Mouse (Mus musculus) central nervous system, embryonic 14 days (tissue): Measurements from ENCODE around the gene Capza1. TPM values are rescaled to one million over a fixed set of nuclear protein-coding genes. Genes with fewer than 3 reads are reported as not detected.

Experiments
- polyA plus RNA-seq: library from polyadenylated mRNA; depleted of rRNA; stranded (reverse); fragments of >200 nt; gene quantifications from 2 replicates; pipeline ENCODE4 v1.2.3, GENCODE M21; 2012; rRNA removed

Gene Capza1
- polyA plus RNA-seq: 70.6 and 70.8 TPM in 2 replicates

GRCm38 (mm10) chr3:104863786-104864650, at the start of gene Capza1, which contains the start of gene St7l:
Capza1 (minus strand) TSS chr3:104864505.
St7l (plus strand) TSS chr3:104864005.

GRCm38 (mm10) chr3:104817991-104818748, 46.1 kb downstream of the Capza1 start, which contains the start of gene Mov10:
Mov10 (minus strand) TSS chr3:104818563.

GRCm38 (mm10) chr3:104788075-104788474, 76.2 kb downstream of the Capza1 start, which contains the start of gene Rhoc:
Rhoc (plus strand) TSS chr3:104788375.

DNA sequence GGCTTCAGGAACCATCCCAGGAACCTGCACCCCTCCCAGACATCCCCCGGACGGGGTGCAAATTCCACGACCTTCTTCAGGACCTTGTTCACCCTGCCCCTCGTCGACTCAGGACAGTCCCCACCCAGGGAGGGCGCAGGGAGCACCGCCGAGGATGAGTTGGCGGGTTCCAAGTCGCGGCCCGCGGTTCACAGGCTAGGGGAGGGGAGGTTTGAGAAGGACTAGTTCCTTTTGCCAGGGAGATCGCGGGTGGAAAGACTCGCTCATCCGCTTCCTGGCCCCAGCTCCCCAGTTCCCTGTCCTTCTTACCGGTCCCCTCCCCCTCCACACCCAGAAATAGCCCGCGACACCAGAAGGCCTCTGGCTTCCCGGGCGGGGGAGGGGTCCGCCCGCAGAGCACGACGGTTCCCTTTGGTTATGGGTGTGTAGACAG, 82.8 kb downstream of the Capza1 start, which contains the start of gene Fam19a3:
TSS of gene Fam19a3 (minus strand) at position 370 of the 433 bp plus-strand sequence.

DNA sequence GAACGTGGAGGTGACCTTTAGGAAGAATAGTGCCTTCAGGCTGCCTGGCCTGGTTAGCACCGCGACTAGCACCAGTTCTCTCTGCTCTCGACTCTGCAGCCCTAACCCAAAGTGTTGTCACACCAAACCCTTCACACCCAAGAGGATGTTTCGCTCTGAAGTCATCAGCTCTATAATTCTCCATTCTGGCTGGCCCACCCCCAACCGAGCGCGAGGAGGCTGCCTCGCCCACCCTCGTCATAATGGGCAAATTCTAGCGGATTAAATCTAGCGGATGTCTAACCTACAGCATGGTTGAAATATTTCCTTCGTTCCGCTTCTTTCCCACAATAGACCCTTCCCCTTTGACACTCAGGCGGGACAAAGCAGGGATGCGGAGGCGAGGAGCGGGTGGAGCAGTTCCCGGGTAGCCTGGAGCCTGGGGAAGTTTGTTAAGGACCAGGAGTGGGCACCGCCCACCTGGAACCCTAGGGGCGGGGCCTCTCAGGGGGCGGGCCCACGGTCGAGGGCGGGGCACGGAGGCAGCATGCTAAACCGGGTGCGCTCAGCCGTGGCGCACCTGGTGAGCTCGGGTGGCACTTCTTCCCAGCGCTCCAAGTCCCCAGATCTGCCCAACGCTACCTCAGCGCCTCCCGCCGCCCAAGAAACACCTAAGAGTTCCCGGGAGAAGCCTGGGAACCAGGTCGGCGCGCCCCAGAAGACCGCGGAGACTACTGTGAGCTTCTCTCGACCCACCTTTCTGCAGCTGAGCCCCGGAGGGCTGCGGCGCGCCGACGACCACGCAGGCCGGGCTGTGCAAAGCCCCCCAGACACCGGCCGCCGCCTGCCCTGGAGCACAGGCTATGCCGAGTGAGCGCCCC, 83.5 kb downstream of the Capza1 start, which contains the start of gene Ppm1j:
TSS of gene Ppm1j (plus strand) at position 496 of the 860 bp plus-strand sequence.

Other genes with a start within 250 kb of the Capza1 start
- 8.5 and 8.7 TPM in 2 replicates for gene Slc16a1, start 225.8 kb downstream of the Capza1 start, polyA plus RNA-seq
- gene Ppm1j, start 83.4 kb downstream of the Capza1 start, polyA plus RNA-seq: 1.9 and 2.1 TPM in 2 replicates
- gene Fam19a3, start 82.7 kb downstream of the Capza1 start, polyA plus RNA-seq: 0.18 and 0.30 TPM in 2 replicates
- 50.6 and 83.8 TPM in 2 replicates for gene Rhoc, start 76.1 kb downstream of the Capza1 start, polyA plus RNA-seq
- gene Mov10, start 45.9 kb downstream of the Capza1 start, polyA plus RNA-seq: 7.1 and 12.7 TPM in 2 replicates
- gene St7l, start 500 bp downstream of the Capza1 start, polyA plus RNA-seq: 14.1 and 15.5 TPM in 2 replicates
- 2.0 and 2.2 TPM in 2 replicates for gene Wnt2b, start 97.4 kb upstream of the Capza1 start, polyA plus RNA-seq
- gene Cttnbp2nl, start 188.6 kb upstream of the Capza1 start, polyA plus RNA-seq: 17.7 and 18.7 TPM in 2 replicates
- gene 4930564D02Rik, start 202.3 kb upstream of the Capza1 start, polyA plus RNA-seq: not detected in 2 replicates